Mouse (Mus musculus) limb, embryonic 14.5 days (tissue): ENCODE data around the gene Sos1. TPM values are rescaled to one million over a fixed set of nuclear protein-coding genes. Genes with fewer than 3 reads are reported as not detected.
A peak's percentile ranks its signal among the peaks of the same experiment; 100 is the strongest.

Experiments used
- ATAC-seq: fragments of 200-750 bp; cut with Nextera tagmentation; 2 replicates; pipeline ENCODE4 v1.8.0; 2017; ENCODE audit warnings: low read depth, moderate number of reproducible peaks, moderate TSS enrichment; ENCODE audit not compliant: low FRiP score
- DNase-seq: peaks from one replicate; pipeline ENCODE4 v3.0.0-alpha.2; 2015; ENCODE audit warnings: low spot score
- H3K27ac ChIP-seq: fragments of 300-500 bp; sonication (generic); replicated peaks from 2 replicates; pipeline ENCODE4 v1.5.1; 2014; ENCODE audit warnings: low read depth, mild to moderate bottlenecking, low read length, moderate library complexity, mixed read lengths
- H3K27me3 ChIP-seq: fragments of 300-500 bp; sonication (generic); 2 replicates; pipeline ENCODE4 v1.6.1; 2014; ENCODE audit warnings: low read length, mixed read lengths; ENCODE audit not compliant: control insufficient read depth, insufficient read depth
- H3K36me3 ChIP-seq: fragments of 300-500 bp; sonication (generic); 2 replicates; pipeline ENCODE4 v1.6.1; 2014; ENCODE audit warnings: mild to moderate bottlenecking, low read length, moderate library complexity, mixed read lengths; ENCODE audit not compliant: control insufficient read depth, insufficient read depth
- H3K4me1 ChIP-seq: fragments of 300-500 bp; sonication (generic); 2 replicates; pipeline ENCODE4 v1.6.1; 2014; ENCODE audit warnings: antibody characterized with exemption, low read length, mixed read lengths; ENCODE audit not compliant: control insufficient read depth, insufficient read depth
- H3K4me2 ChIP-seq: fragments of 300-500 bp; sonication (generic); replicated peaks from 2 replicates; pipeline ENCODE4 v1.6.1; 2014; ENCODE audit warnings: low read depth, mild to moderate bottlenecking, low read length, moderate library complexity; ENCODE audit not compliant: severe bottlenecking
- H3K4me3 ChIP-seq: fragments of 300-500 bp; sonication (generic); replicated peaks from 2 replicates; pipeline ENCODE4 v1.5.1; 2014; ENCODE audit warnings: low read length
- H3K9ac ChIP-seq: fragments of 300-500 bp; sonication (generic); 2 replicates; pipeline ENCODE4 v1.6.1; 2014; ENCODE audit warnings: mild to moderate bottlenecking, low read depth, low read length, moderate library complexity; ENCODE audit not compliant: severe bottlenecking
- H3K9me3 ChIP-seq: fragments of 300-500 bp; sonication (generic); 2 replicates; pipeline ENCODE4 v1.6.1; 2016; ENCODE audit warnings: low read length; ENCODE audit not compliant: control insufficient read depth
- POLR2A ChIP-seq: fragments of 200-500 bp; IDR thresholded peaks from 2 replicates; pipeline ENCODE4 v1.8.0; 2012; ENCODE audit warnings: inconsistent platforms, mild to moderate bottlenecking, moderate library complexity, borderline replicate concordance; ENCODE audit not compliant: insufficient read depth, insufficient read length; ENCODE audit errors: extremely low read depth
- WGBS: fragments of 180-500 bp; shearing (Covaris S2); extraction: QIAGEN DNeasy Blood & Tissue Kit; methylation state at CpG from one replicate; pipeline ENCODE4 v1.1.7; 2014; 5-methylcytosine and 5-hydroxymethylcytosine counted together
- polyA plus RNA-seq, 2 experiments: library from polyadenylated mRNA; depleted of rRNA in 1 of 2; stranded (reverse) in 1 of 2; unstranded in 1 of 2; fragments of >200 nt; fragmentation: Nextera tagmentation in 1 of 2; extraction: Ambion mirVana in 1 of 2; gene quantifications; 2 replicates each; pipeline versions ENCODE4 v1.2.1 to v1.2.3; 2012 to 2014

Gene Sos1
- polyA plus RNA-seq, 2 experiments: 10.3 to 10.5 TPM

DNA sequence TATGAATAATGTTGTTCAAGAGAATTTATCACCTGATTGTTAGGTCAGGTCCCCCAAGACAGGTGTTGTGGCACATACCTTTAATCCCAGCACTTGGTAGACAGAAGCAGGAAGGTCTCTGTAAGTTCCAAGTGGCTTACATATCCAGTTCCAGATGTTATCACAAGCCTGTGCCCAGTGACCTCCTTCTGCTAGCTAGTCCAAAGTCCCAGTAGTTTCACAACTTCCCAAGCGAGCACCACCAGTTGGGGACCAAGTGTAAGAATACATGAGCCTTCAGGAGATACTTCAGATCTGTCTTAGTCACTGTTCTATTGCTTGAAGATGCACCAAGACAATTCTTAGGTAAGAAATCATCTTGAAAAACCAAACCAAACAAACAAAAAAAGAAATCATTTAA, 13.6 kb upstream of the Sos1 start:
- no peaks in the 10 kb centered on the region for H3K27me3 ChIP-seq
- DNase-seq: no peak
- TF ChIP-seq POLR2A: no peak

DNA sequence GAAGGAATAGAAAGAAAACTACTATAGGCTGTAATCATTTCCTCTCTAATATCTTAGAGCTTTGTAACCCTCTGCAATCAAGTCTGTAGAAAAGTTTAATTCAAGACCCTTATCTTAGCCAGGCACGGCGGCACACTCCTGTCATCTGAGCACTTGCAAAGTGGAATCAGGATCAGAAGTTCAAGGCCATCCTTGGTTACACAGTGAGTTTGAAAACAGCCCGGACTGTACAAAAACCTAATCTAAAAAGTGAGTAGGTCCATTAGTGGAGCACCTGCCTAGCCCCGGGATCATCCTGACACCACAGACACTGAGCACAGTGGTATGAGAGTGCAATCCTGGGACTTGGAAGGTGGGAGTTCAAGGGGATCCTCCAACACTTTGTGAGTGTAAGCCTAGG, 12.6 kb upstream of the Sos1 start:
- H3K9ac ChIP-seq: no peak overlapping the region
- H3K4me1 ChIP-seq: 0 out of 2 replicates have a peak, but pooled peaks cover 3% of the 10 kb centered on the region
- DNase-seq (no peak), ATAC-seq (no peak)
- no peak overlapping the region for H3K4me3 ChIP-seq
- no peak overlapping the region for H3K4me2 ChIP-seq
- no peak for TF ChIP-seq POLR2A
- 88% methylated on average over 4 of the region's 4 CpGs for WGBS
- H3K36me3 ChIP-seq: no peaks in the 10 kb centered on the region
- no peaks in the 10 kb centered on the region for H3K27me3 ChIP-seq
- 0 out of 2 replicates have a peak, but pooled peaks cover 4% of the 10 kb centered on the region for H3K9me3 ChIP-seq
- H3K27ac ChIP-seq: no peak overlapping the region

More for the DNA sequence above, 13.6 kb upstream of the Sos1 start:
- Histone ChIP-seq H3K36me3 (no peaks in the 10 kb centered on the region), H3K4me3 (no peak overlapping the region), H3K9ac (no peak overlapping the region), H3K4me1 (0 out of 2 replicates have a peak, but pooled peaks cover 3% of the 10 kb centered on the region), H3K27ac (no peak overlapping the region), H3K4me2 (no peak overlapping the region), H3K9me3 (0 out of 2 replicates have a peak, but pooled peaks cover 4% of the 10 kb centered on the region)
- ATAC-seq: no peak
- WGBS: 86% methylated on average over 1 of the region's 1 CpGs

DNA sequence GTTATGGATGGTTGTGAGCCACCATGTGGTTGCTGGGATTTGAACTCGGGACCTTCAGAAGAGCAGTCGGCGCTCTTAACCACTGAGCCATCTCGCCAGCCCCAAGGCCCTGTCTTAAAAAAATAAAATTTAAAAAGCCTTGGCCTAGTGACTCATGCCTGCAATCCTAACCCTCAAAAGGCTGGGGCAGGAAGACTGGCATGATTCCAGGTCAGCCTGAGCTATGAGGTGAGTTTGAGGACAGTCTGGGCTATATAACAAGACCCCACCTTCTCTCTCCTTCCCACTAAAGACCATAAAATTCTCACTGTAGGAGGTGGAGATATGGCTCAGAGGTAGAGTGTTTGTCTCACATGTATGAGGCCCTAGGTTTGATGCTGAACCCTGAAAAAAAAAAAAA, 12.0 kb upstream of the Sos1 start:
- no peak for TF ChIP-seq POLR2A
- no peaks in the 10 kb centered on the region for H3K36me3 ChIP-seq
- H3K9me3 ChIP-seq: 0 out of 2 replicates have a peak, but pooled peaks cover 4% of the 10 kb centered on the region
- DNase-seq (no peak), ATAC-seq (no peak)
- no peak overlapping the region for H3K4me2 ChIP-seq
- no peak overlapping the region for H3K27ac ChIP-seq
- H3K9ac ChIP-seq: no peak overlapping the region
- 90% methylated on average over 4 of the region's 4 CpGs for WGBS
- no peaks in the 10 kb centered on the region for H3K27me3 ChIP-seq
- H3K4me1 ChIP-seq: 0 out of 2 replicates have a peak, but pooled peaks cover 3% of the 10 kb centered on the region
- H3K4me3 ChIP-seq: no peak overlapping the region

DNA sequence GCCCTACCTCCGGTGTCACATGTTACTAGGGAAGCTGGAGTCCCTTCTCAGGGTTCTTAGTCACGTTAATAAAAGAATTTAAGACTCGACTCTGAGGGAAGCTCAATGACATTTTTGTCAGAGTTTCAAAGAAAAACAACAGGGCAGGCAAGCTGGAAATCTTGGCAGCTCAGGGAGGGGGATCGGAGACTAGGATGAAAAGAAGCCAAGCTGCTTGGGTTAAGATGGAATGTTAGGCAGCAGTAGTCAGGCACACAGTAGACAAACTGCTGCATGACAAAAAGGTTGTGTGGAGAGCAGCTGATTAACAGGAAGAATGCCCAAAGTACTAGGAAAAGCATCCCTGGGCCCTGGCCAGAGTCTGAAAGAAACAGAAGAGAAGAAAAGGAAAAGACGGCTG, 9.9 kb upstream of the Sos1 start:
- Histone ChIP-seq H3K27ac (no peak overlapping the region), H3K4me2 (no peak overlapping the region), H3K4me3 (no peak overlapping the region), H3K27me3 (no peaks in the 10 kb centered on the region), H3K9ac (no peak overlapping the region), H3K9me3 (0 out of 2 replicates have a peak, but pooled peaks cover 4% of the 10 kb centered on the region), H3K36me3 (no peaks in the 10 kb centered on the region), H3K4me1 (0 out of 2 replicates have a peak, but pooled peaks cover 3% of the 10 kb centered on the region)
- ATAC-seq (no peak), DNase-seq (no peak)
- WGBS: 54% methylated on average over 5 of the region's 5 CpGs
- TF ChIP-seq POLR2A: no peak

DNA sequence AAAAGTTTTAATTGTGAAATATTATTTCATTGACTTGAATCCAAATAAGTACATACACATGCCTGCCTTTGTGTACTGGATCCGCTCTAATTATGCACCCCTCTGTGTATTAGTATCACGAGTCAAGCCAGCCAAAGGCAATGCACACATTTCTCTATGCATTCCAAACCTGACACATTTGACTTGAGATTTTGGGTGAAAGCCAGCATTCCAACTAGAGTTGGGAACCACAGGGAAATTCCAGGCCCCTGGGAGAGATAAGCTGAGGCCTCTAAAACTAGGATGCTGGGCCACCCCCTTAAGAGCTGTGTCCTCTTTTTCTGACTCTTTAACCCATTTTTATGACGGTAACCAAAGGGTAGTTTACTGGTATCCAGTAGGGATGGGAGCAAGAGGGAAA, 8.7 kb upstream of the Sos1 start:
- Histone ChIP-seq H3K9me3 (no peaks in the 10 kb centered on the region), H3K36me3 (no peaks in the 10 kb centered on the region), H3K4me2 (no peak overlapping the region), H3K27ac (no peak overlapping the region), H3K4me3 (no peak overlapping the region), H3K4me1 (0 out of 2 replicates have a peak, but pooled peaks cover 3% of the 10 kb centered on the region), H3K27me3 (no peaks in the 10 kb centered on the region), H3K9ac (no peak overlapping the region)
- WGBS: 61% methylated on average over 3 of the region's 3 CpGs
- ATAC-seq: peak; percentile 30; the same call in 1 of the 2 replicates
- no peak for TF ChIP-seq POLR2A
- DNase-seq: peak; percentile 38
